Mouse (Mus musculus): ENCODE measurements at regions not wholly inside any gene's neighbourhood (a gene's known extent, or its start where the extent isn't known, plus 50 kb on each side); places are given as distances from the start of the nearest gene placed in this dataset.

DNA sequence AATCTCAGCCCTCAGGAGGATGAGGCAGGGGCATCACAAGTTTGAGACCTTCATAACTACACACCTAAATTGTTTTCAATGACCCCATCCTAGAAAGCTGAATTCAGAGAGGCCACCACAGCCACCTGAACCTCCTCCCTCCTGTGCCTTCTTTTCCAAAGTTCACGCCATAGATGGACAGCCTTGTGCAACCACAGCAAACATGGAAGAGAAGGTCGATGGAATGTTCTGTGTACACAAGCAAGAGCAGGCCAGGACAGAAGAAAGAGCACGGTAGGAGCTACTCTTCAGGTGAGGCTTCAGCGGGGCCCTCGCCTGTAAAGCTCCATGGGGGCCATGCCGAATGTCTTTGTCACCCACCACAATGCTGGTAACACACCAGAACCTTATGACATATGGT, 481.1 kb upstream of the Sall1 start:
- peak; percentile 50; the same call in 1 of the 2 replicates for ATAC-seq (ENCODE audit: insufficient read depth)
- no peak overlapping the region for H3K4me3 ChIP-seq (ENCODE audit: insufficient read depth in 1 of 2, low read depth in 2 of 2, low read length in 2 of 2)
- no peaks in the 10 kb centered on the region for H3K9me3 ChIP-seq (ENCODE audit: control insufficient read depth, low read length)
- H3K27ac ChIP-seq = no peak overlapping the region
- H3K4me1 ChIP-seq (replicated peaks; ENCODE audit: control insufficient read depth in 2 of 2, insufficient read depth in 2 of 2, low read length in 1 of 2) = peaks cover 0 to 5% of the 10 kb centered on the region in 2 experiments; a peak in 1 of 4 replicates
- 55% methylated on average over 6 of the region's 6 CpGs for WGBS (ENCODE audit: insufficient replicate concordance)
- H3K9ac ChIP-seq (replicated peaks) = no peak overlapping the region
- no peak overlapping the region for H3K4me2 ChIP-seq (ENCODE audit: low read depth)
- no peaks in the 10 kb centered on the region for H3K36me3 ChIP-seq (replicated peaks; ENCODE audit: control insufficient read depth, insufficient read depth, low read depth)
- peak in 2 of 3 experiments; percentile 12 to 26 for DNase-seq (ENCODE audit: low read depth in 3 of 3, low spot score in 3 of 3)
- TF ChIP-seq CTCF (IDR thresholded peaks at IDR 0.05; ENCODE audit: low read depth) (no peak), EP300 (IDR thresholded peaks at IDR 0.05; ENCODE audit: low read depth) (no peak)
- no peaks in the 10 kb centered on the region for H3K27me3 ChIP-seq (ENCODE audit: control insufficient read depth, insufficient read depth, low read length)

DNA sequence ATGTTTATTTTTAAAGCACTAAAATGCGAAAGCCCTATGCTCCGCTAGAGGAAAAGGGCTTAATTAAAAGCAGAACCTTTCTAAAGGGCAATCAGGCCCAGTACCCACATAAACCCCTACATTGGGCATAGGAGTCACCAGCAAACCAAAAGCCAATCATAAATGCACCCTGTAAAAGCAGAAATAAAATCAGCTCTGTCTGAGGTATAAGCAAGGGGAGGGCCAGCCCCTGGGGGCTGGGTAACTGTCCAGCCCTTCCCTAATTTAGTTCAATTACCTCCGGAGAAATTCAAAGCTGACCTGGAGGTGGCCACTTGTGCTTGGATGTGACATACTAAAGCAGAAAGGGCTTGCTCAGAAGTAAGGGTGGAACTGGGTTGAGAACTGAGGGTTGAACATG, 479.4 kb upstream of the Sall1 start:
- no peak for DNase-seq (ENCODE audit: low read depth in 3 of 3, low spot score in 3 of 3)
- no peak overlapping the region for H3K9ac ChIP-seq (replicated peaks)
- H3K4me2 ChIP-seq (ENCODE audit: low read depth) = no peak overlapping the region
- no peak overlapping the region for H3K27ac ChIP-seq
- WGBS (ENCODE audit: insufficient replicate concordance) = 79% methylated on average over 3 of the region's 3 CpGs
- no peaks in the 10 kb centered on the region for H3K27me3 ChIP-seq (ENCODE audit: control insufficient read depth, insufficient read depth, low read length)
- H3K4me3 ChIP-seq (ENCODE audit: insufficient read depth in 1 of 2, low read depth in 2 of 2, low read length in 2 of 2) = no peak overlapping the region
- TF ChIP-seq EP300 (IDR thresholded peaks at IDR 0.05; ENCODE audit: low read depth) = no peak
- no peak for TF ChIP-seq CTCF (IDR thresholded peaks at IDR 0.05; ENCODE audit: low read depth)
- peaks cover 0 to 5% of the 10 kb centered on the region in 2 experiments; a peak in 1 of 4 replicates for H3K4me1 ChIP-seq (replicated peaks; ENCODE audit: control insufficient read depth in 2 of 2, insufficient read depth in 2 of 2, low read length in 1 of 2)
- no peak for ATAC-seq (ENCODE audit: insufficient read depth)
- H3K9me3 ChIP-seq (ENCODE audit: control insufficient read depth, low read length) = no peaks in the 10 kb centered on the region
- H3K36me3 ChIP-seq (replicated peaks; ENCODE audit: control insufficient read depth, insufficient read depth, low read depth) = no peaks in the 10 kb centered on the region

DNA sequence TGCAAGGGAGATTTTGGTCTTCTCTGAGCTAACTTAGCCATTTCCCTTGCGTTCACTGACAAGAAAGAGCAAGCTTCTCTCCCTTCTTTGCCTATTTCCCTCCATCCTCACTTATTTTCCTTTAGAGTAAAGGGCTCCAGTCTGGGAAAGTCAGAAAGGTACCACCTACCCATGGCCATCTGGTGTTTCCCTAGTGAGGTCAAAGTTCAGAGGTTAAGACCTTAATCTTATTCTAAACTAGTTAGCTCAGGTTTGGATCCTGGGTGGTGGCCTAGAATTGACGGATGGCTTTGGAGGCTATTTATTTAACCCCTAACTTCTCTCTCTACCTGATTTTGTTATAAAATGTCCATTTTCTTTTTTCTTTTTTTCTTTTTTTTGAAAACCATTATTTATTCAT, 472.6 kb upstream of the Sall1 start:
- TF ChIP-seq CTCF (IDR thresholded peaks at IDR 0.05; ENCODE audit: low read depth) (no peak), EP300 (IDR thresholded peaks at IDR 0.05; ENCODE audit: low read depth) (no peak)
- WGBS (ENCODE audit: insufficient replicate concordance) = 52% methylated on average over 2 of the region's 2 CpGs
- no peak for ATAC-seq (ENCODE audit: insufficient read depth)

DNA sequence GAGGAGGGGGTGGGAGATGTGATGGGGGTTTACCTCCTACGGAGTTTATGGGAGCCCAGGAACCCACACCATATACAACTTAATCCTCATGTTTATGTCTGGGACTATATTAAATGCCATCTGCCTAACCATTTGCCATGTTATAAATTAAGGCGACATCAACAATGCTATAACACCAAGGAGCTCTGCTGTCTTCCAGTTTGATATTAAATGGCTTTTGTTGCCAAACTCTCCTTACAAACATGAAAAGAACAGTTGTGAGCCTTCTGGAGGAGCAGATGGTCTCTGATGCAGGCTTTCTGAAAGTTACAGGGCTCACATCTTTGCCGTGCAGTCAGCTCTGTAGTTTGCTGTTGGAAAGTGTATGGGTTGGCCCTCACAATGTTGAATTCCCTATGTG, 470.3 kb upstream of the Sall1 start:
- H3K4me1 ChIP-seq (replicated peaks; ENCODE audit: control insufficient read depth in 2 of 2, insufficient read depth in 2 of 2, low read length in 1 of 2) = 0 out of 4 replicates have a peak, but pooled peaks cover 0 to 2% of the 10 kb centered on the region in 2 experiments
- WGBS (ENCODE audit: insufficient replicate concordance) = 61% methylated on average over 3 of the region's 3 CpGs
- H3K36me3 ChIP-seq (replicated peaks; ENCODE audit: control insufficient read depth, insufficient read depth, low read depth) = no peaks in the 10 kb centered on the region
- no peak overlapping the region for H3K9ac ChIP-seq (replicated peaks)
- no peaks in the 10 kb centered on the region for H3K9me3 ChIP-seq (ENCODE audit: control insufficient read depth, low read length)
- H3K27me3 ChIP-seq (ENCODE audit: control insufficient read depth, insufficient read depth, low read length) = no peaks in the 10 kb centered on the region
- ATAC-seq (ENCODE audit: insufficient read depth) = no peak
- TF ChIP-seq CTCF (IDR thresholded peaks at IDR 0.05; ENCODE audit: low read depth) = no peak
- TF ChIP-seq EP300 (IDR thresholded peaks at IDR 0.05; ENCODE audit: low read depth) = no peak
- no peak overlapping the region for H3K4me3 ChIP-seq (ENCODE audit: insufficient read depth in 1 of 2, low read depth in 2 of 2, low read length in 2 of 2)
- no peak for DNase-seq (ENCODE audit: low read depth in 3 of 3, low spot score in 3 of 3)
- H3K4me2 ChIP-seq (ENCODE audit: low read depth) = no peak overlapping the region
- H3K27ac ChIP-seq = no peak overlapping the region

More for the DNA sequence above, 472.6 kb upstream of the Sall1 start:
- DNase-seq (ENCODE audit: low read depth in 3 of 3, low spot score in 3 of 3) = peak in 2 of 3 experiments; percentile 3 to 5
- Histone ChIP-seq H3K4me2 (ENCODE audit: low read depth) (no peak overlapping the region), H3K27me3 (ENCODE audit: control insufficient read depth, insufficient read depth, low read length) (no peaks in the 10 kb centered on the region), H3K4me1 (replicated peaks; ENCODE audit: control insufficient read depth in 2 of 2, insufficient read depth in 2 of 2, low read length in 1 of 2) (0 out of 4 replicates have a peak, but pooled peaks cover 0 to 2% of the 10 kb centered on the region in 2 experiments), H3K9ac (replicated peaks) (no peak overlapping the region), H3K36me3 (replicated peaks; ENCODE audit: control insufficient read depth, insufficient read depth, low read depth) (no peaks in the 10 kb centered on the region), H3K4me3 (ENCODE audit: insufficient read depth in 1 of 2, low read depth in 2 of 2, low read length in 2 of 2) (no peak overlapping the region), H3K27ac (no peak overlapping the region), H3K9me3 (ENCODE audit: control insufficient read depth, low read length) (no peaks in the 10 kb centered on the region)

DNA sequence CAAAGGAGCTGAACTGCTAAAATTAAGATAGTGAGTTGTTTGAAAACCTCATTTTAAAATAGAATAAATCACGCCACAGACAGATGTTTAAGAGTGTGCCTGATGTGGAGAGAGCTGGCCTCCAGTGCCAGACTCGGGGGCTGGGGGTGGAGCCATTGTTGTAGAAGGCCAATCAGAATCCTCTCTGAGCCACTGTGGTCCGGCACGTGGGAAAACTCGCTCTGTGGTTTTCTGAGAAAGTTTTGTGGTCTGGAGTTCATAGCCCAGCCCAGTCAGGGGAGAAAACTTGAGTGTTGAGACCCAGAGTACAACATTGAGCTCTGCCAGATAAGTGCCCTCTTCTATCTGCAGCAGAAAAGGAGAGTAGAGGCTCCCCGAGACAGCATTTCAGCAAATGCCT, 463.7 kb upstream of the Sall1 start:
- H3K4me1 ChIP-seq (replicated peaks; ENCODE audit: control insufficient read depth in 2 of 2, insufficient read depth in 2 of 2, low read length in 1 of 2) = no peaks in the 10 kb centered on the region
- DNase-seq (ENCODE audit: low read depth in 3 of 3, low spot score in 3 of 3) = no peak
- H3K9me3 ChIP-seq (ENCODE audit: control insufficient read depth, low read length) = no peaks in the 10 kb centered on the region
- 9% methylated on average over 6 of the region's 6 CpGs for WGBS (ENCODE audit: insufficient replicate concordance)
- H3K27ac ChIP-seq = no peak overlapping the region
- no peak for ATAC-seq (ENCODE audit: insufficient read depth)
- no peaks in the 10 kb centered on the region for H3K27me3 ChIP-seq (ENCODE audit: control insufficient read depth, insufficient read depth, low read length)
- no peak overlapping the region for H3K4me3 ChIP-seq (ENCODE audit: insufficient read depth in 1 of 2, low read depth in 2 of 2, low read length in 2 of 2)
- no peak overlapping the region for H3K9ac ChIP-seq (replicated peaks)
- TF ChIP-seq CTCF (IDR thresholded peaks at IDR 0.05; ENCODE audit: low read depth) (no peak), EP300 (IDR thresholded peaks at IDR 0.05; ENCODE audit: low read depth) (no peak)
- H3K36me3 ChIP-seq (replicated peaks; ENCODE audit: control insufficient read depth, insufficient read depth, low read depth) = no peaks in the 10 kb centered on the region
- H3K4me2 ChIP-seq (ENCODE audit: low read depth) = no peak overlapping the region
